Mouse (Mus musculus) myocyte (in vitro differentiated cells): Measurements from ENCODE around the gene Col5a2.

ENCODE experiments used
- CEBPB ChIP-seq: IDR thresholded peaks from 2 replicates; pipeline ENCODE4 v1.6.1; 2011; ENCODE audit warnings: mild to moderate bottlenecking, moderate library complexity; ENCODE audit not compliant: poor library complexity, insufficient read depth, severe bottlenecking
- E2F4 ChIP-seq: IDR thresholded peaks from one replicate; pipeline ENCODE4 v1.6.1; 2011; ENCODE audit warnings: mild to moderate bottlenecking, control low read depth, moderate library complexity; ENCODE audit not compliant: insufficient read depth
- MAX ChIP-seq: IDR thresholded peaks from one replicate; pipeline ENCODE4 v1.6.1; 2011; ENCODE audit warnings: low read depth, mild to moderate bottlenecking, control low read depth
- MYOD1 ChIP-seq, 3 experiments: IDR thresholded peaks; one replicate each; pipeline ENCODE4 v1.6.1; 2011; ENCODE audit warnings: control low read depth in 2 of 3, low read depth in 2 of 3, mild to moderate bottlenecking in 2 of 3, moderate library complexity in 1 of 3; ENCODE audit not compliant: insufficient read length in 2 of 3, control insufficient read depth in 1 of 3
- MYOG ChIP-seq, 3 experiments: IDR thresholded peaks; one replicate each; pipeline ENCODE4 v1.6.1; 2011; ENCODE audit warnings: control low read depth in 2 of 3, low read depth in 2 of 3, mild to moderate bottlenecking in 2 of 3; ENCODE audit not compliant: insufficient read length in 2 of 3, control insufficient read depth in 1 of 3, insufficient read depth in 1 of 3
- POLR2A ChIP-seq: IDR thresholded peaks from one replicate; pipeline ENCODE4 v1.6.1; 2011; ENCODE audit warnings: low read depth, mild to moderate bottlenecking, control low read depth, moderate library complexity; ENCODE audit not compliant: insufficient read length
- POLR2AphosphoS2 ChIP-seq: IDR thresholded peaks from one replicate; pipeline ENCODE4 v1.6.1; 2011; ENCODE audit warnings: low read depth, control low read depth; ENCODE audit not compliant: insufficient read length
- REST ChIP-seq: IDR thresholded peaks from one replicate; pipeline ENCODE4 v1.6.1; 2011; ENCODE audit warnings: mild to moderate bottlenecking, control low read depth, moderate library complexity; ENCODE audit not compliant: insufficient read depth, insufficient read length
- TCF12 ChIP-seq: IDR thresholded peaks from one replicate; pipeline ENCODE4 v1.6.1; 2011; ENCODE audit warnings: mild to moderate bottlenecking, control low read depth; ENCODE audit not compliant: poor library complexity, insufficient read depth, severe bottlenecking
- USF1 ChIP-seq: IDR thresholded peaks from one replicate; pipeline ENCODE4 v1.6.1; 2011; ENCODE audit warnings: low read depth, mild to moderate bottlenecking, control low read depth, moderate library complexity

- TF ChIP-seq POLR2AphosphoS2 (no peak), POLR2A (no peak), TCF12 (no peak), MAX (no peak), MYOG (IDR thresholded peaks at IDR 0.05; ENCODE audit: control insufficient read depth in 1 of 3, insufficient read depth in 1 of 3, insufficient read length in 2 of 3, low read depth in 2 of 3) (no peak), E2F4 (no peak), USF1 (no peak), REST (no peak), CEBPB (no peak), MYOD1 (IDR thresholded peaks at IDR 0.05; ENCODE audit: control insufficient read depth in 1 of 3, insufficient read length in 2 of 3, low read depth in 2 of 3) (no peak)
These were observed 121.2 kb downstream of the Col5a2 start for GRCm38 (mm10) chr1:45381866-45382265.
